In genomic region chr4:45533436-45533940, GRCm38 (mm10) we compare ENCODE assay signal across 11 mouse cellular contexts.
"Had no signal": no experiment of that assay in that cellular context is flagged by ENCODE, and none has a peak within 500 bp of the region (broad histone marks: within the 10 kb centered on the region; RNA-seq: fewer than 3 reads in every experiment).

No protein-coding gene starts in this region.

- H3K27me3 ChIP-seq: stomach, embryonic 15.5 days had no signal

- H3K4me3 ChIP-seq: layer of hippocampus, adult 2 months; midbrain, embryonic 13.5 days; stomach, embryonic 15.5 days had no signal

- H3K9me3 ChIP-seq: midbrain, embryonic 13.5 days; stomach, embryonic 15.5 days had no signal

- H3K9ac ChIP-seq: liver, embryonic 14.5 days; midbrain, embryonic 13.5 days; stomach, embryonic 15.5 days had no signal

- DNase-seq: kidney, adult 8-10 months; kidney, postnatal 4 days; liver; lung, adult 18-20 months; right cerebral cortex, postnatal 14 days; thymus, adult 2 months; thymus, postnatal 25 days had no signal

- H3K4me2 ChIP-seq: midbrain, embryonic 13.5 days had no signal

- ATAC-seq: midbrain, embryonic 13.5 days had no signal

- H3K36me3 ChIP-seq: midbrain, embryonic 13.5 days; stomach, embryonic 15.5 days had no signal

- H3K27ac ChIP-seq: layer of hippocampus, adult 2 months; liver, embryonic 14.5 days; midbrain, embryonic 13.5 days had no signal
